Mouse (Mus musculus) myocyte (in vitro differentiated cells): ENCODE measurements around the gene Olfr1217. TPM values are rescaled to one million over a fixed set of nuclear protein-coding genes. Genes with fewer than 3 reads are reported as not detected.

Experiments
- H3K27me3 ChIP-seq: one replicate; pipeline ENCODE4 v1.6.1; 2011; ENCODE audit not compliant: control insufficient read depth, insufficient read depth, insufficient read length
- H3K36me3 ChIP-seq: one replicate; pipeline ENCODE4 v1.6.1; 2011; ENCODE audit not compliant: control insufficient read depth, insufficient read depth
- H3K4me2 ChIP-seq: one replicate; pipeline ENCODE4 v1.6.1; 2011; ENCODE audit warnings: low read depth, control low read depth
- H3K4me3 ChIP-seq: one replicate; pipeline ENCODE4 v1.5.1; 2011; ENCODE audit warnings: mild to moderate bottlenecking, control low read depth, moderate library complexity
- H3K79me2 ChIP-seq: one replicate; pipeline ENCODE4 v1.6.1; 2011; ENCODE audit not compliant: control insufficient read depth, insufficient read depth
- H3ac ChIP-seq: one replicate; pipeline ENCODE4 v1.6.1; 2011; ENCODE audit not compliant: control insufficient read depth, insufficient read length
- CEBPB ChIP-seq: IDR thresholded peaks from 2 replicates; pipeline ENCODE4 v1.6.1; 2011; ENCODE audit warnings: mild to moderate bottlenecking, moderate library complexity; ENCODE audit not compliant: poor library complexity, insufficient read depth, severe bottlenecking
- E2F4 ChIP-seq: IDR thresholded peaks from one replicate; pipeline ENCODE4 v1.6.1; 2011; ENCODE audit warnings: mild to moderate bottlenecking, control low read depth, moderate library complexity; ENCODE audit not compliant: insufficient read depth
- MAX ChIP-seq: IDR thresholded peaks from one replicate; pipeline ENCODE4 v1.6.1; 2011; ENCODE audit warnings: low read depth, mild to moderate bottlenecking, control low read depth
- MYOD1 ChIP-seq, 3 experiments: IDR thresholded peaks; one replicate each; pipeline ENCODE4 v1.6.1; 2011; ENCODE audit warnings: control low read depth in 2 of 3, low read depth in 2 of 3, mild to moderate bottlenecking in 2 of 3, moderate library complexity in 1 of 3; ENCODE audit not compliant: insufficient read length in 2 of 3, control insufficient read depth in 1 of 3
- MYOG ChIP-seq, 3 experiments: IDR thresholded peaks; one replicate each; pipeline ENCODE4 v1.6.1; 2011; ENCODE audit warnings: control low read depth in 2 of 3, low read depth in 2 of 3, mild to moderate bottlenecking in 2 of 3; ENCODE audit not compliant: insufficient read length in 2 of 3, control insufficient read depth in 1 of 3, insufficient read depth in 1 of 3
- POLR2A ChIP-seq: IDR thresholded peaks from one replicate; pipeline ENCODE4 v1.6.1; 2011; ENCODE audit warnings: low read depth, mild to moderate bottlenecking, control low read depth, moderate library complexity; ENCODE audit not compliant: insufficient read length
- POLR2AphosphoS2 ChIP-seq: IDR thresholded peaks from one replicate; pipeline ENCODE4 v1.6.1; 2011; ENCODE audit warnings: low read depth, control low read depth; ENCODE audit not compliant: insufficient read length
- REST ChIP-seq: IDR thresholded peaks from one replicate; pipeline ENCODE4 v1.6.1; 2011; ENCODE audit warnings: mild to moderate bottlenecking, control low read depth, moderate library complexity; ENCODE audit not compliant: insufficient read depth, insufficient read length
- SRF ChIP-seq: IDR thresholded peaks from one replicate; pipeline ENCODE4 v1.6.1; 2011; ENCODE audit warnings: low read depth; ENCODE audit not compliant: control insufficient read depth, insufficient read length
- TCF12 ChIP-seq: IDR thresholded peaks from one replicate; pipeline ENCODE4 v1.6.1; 2011; ENCODE audit warnings: mild to moderate bottlenecking, control low read depth; ENCODE audit not compliant: poor library complexity, insufficient read depth, severe bottlenecking
- TCF3 ChIP-seq: IDR thresholded peaks from one replicate; pipeline ENCODE4 v1.6.1; 2011; ENCODE audit warnings: low read depth, control low read depth; ENCODE audit not compliant: insufficient read length
- USF1 ChIP-seq: IDR thresholded peaks from one replicate; pipeline ENCODE4 v1.6.1; 2011; ENCODE audit warnings: low read depth, mild to moderate bottlenecking, control low read depth, moderate library complexity
- polyA plus RNA-seq: library from polyadenylated mRNA; unstranded; fragments of >200 nt; fragmentation: generic; extraction: Trizol; gene quantifications from one replicate; pipeline ENCODE4 v1.2.1, GENCODE M21; 2012; ENCODE audit warnings: missing spikeins

The Olfr1217 gene
- polyA plus RNA-seq, 1 experiment, result not detected

GRCm38 (mm10) chr2:88992553-88992952 is 39.3 kb downstream of the Olfr1217 start, which contains the start of gene Olfr1214:
TSS of gene Olfr1214 (minus strand) at chr2:88992653.
- Histone ChIP-seq H3ac (no peak within 1 kb of the TSS), H3K4me3 (no peak within 1 kb of the TSS), H3K36me3 (no peaks in the 10 kb centered on the region), H3K27me3 (no peaks in the 10 kb centered on the region), H3K79me2 (no peaks in the 10 kb centered on the region), H3K4me2 (no peak within 1 kb of the TSS)
- TF ChIP-seq TCF12, result no peak
- TF ChIP-seq MYOG (IDR thresholded peaks at IDR 0.05; ENCODE audit: control insufficient read depth in 1 of 3, insufficient read depth in 1 of 3, insufficient read length in 2 of 3, low read depth in 2 of 3), result no peak
- TF ChIP-seq POLR2A, result no peak
- TF ChIP-seq MYOD1 (IDR thresholded peaks at IDR 0.05; ENCODE audit: control insufficient read depth in 1 of 3, insufficient read length in 2 of 3, low read depth in 2 of 3), result no peak
- TF ChIP-seq TCF3, result no peak
- no peak for TF ChIP-seq E2F4
- no peak for TF ChIP-seq USF1
- no peak for TF ChIP-seq SRF
- no peak for TF ChIP-seq MAX
- no peak for TF ChIP-seq REST
- TF ChIP-seq POLR2AphosphoS2, result no peak
- TF ChIP-seq CEBPB, result no peak

GRCm38 (mm10) chr2:88980181-88980580 is 51.7 kb downstream of the Olfr1217 start, which contains the start of gene Gm13762:
TSS of gene Gm13762 (minus strand) at chr2:88980281.
- H3K4me2 ChIP-seq, result no peak within 1 kb of the TSS
- H3K36me3 ChIP-seq, result no peaks in the 10 kb centered on the region
- no peak within 1 kb of the TSS for H3K4me3 ChIP-seq
- no peak for TF ChIP-seq SRF
- no peak for TF ChIP-seq USF1
- no peak for TF ChIP-seq MYOG (IDR thresholded peaks at IDR 0.05; ENCODE audit: control insufficient read depth in 1 of 3, insufficient read depth in 1 of 3, insufficient read length in 2 of 3, low read depth in 2 of 3)
- TF ChIP-seq REST, result no peak
- no peak for TF ChIP-seq MAX
- no peak for TF ChIP-seq POLR2AphosphoS2
- TF ChIP-seq MYOD1 (IDR thresholded peaks at IDR 0.05; ENCODE audit: control insufficient read depth in 1 of 3, insufficient read length in 2 of 3, low read depth in 2 of 3), result no peak
- TF ChIP-seq POLR2A, result no peak
- TF ChIP-seq TCF3, result no peak
- TF ChIP-seq CEBPB, result no peak
- no peaks in the 10 kb centered on the region for H3K27me3 ChIP-seq
- H3K79me2 ChIP-seq, result no peaks in the 10 kb centered on the region
- H3ac ChIP-seq, result no peak within 1 kb of the TSS

Other genes starting within 250 kb of the Olfr1217 start
- not detected for gene Olfr1201, start 239.0 kb downstream of the Olfr1217 start, polyA plus RNA-seq
- gene Olfr1202, start 217.6 kb downstream of the Olfr1217 start, polyA plus RNA-seq, result not detected
- gene Olfr1205, start 202.3 kb downstream of the Olfr1217 start, polyA plus RNA-seq, result not detected
- gene Olfr1204, start 182.8 kb downstream of the Olfr1217 start, polyA plus RNA-seq, result not detected
- not detected for gene Olfr1206, start 168.8 kb downstream of the Olfr1217 start, polyA plus RNA-seq
- not detected for gene Olfr1208, start 129.8 kb downstream of the Olfr1217 start, polyA plus RNA-seq
- gene Olfr1209, start 116.9 kb downstream of the Olfr1217 start, polyA plus RNA-seq, result not detected
- gene Olfr1211, start 94.0 kb downstream of the Olfr1217 start, polyA plus RNA-seq, result not detected
- not detected for gene Olfr1212, start 78.1 kb downstream of the Olfr1217 start, polyA plus RNA-seq
- not detected for gene Gm13762, start 51.8 kb downstream of the Olfr1217 start, polyA plus RNA-seq
- not detected for gene Olfr1214, start 39.4 kb downstream of the Olfr1217 start, polyA plus RNA-seq
- gene Olfr1215, start 25.1 kb downstream of the Olfr1217 start, polyA plus RNA-seq, result not detected
- gene Olfr1216, start 13.7 kb downstream of the Olfr1217 start, polyA plus RNA-seq, result not detected
- gene Olfr1218, start 29.1 kb upstream of the Olfr1217 start, polyA plus RNA-seq, result not detected
- gene Olfr1219, start 51.4 kb upstream of the Olfr1217 start, polyA plus RNA-seq, result not detected
- not detected for gene Olfr1220, start 74.8 kb upstream of the Olfr1217 start, polyA plus RNA-seq
- not detected for gene Olfr1221, start 85.2 kb upstream of the Olfr1217 start, polyA plus RNA-seq
- not detected for gene Olfr1222, start 101.0 kb upstream of the Olfr1217 start, polyA plus RNA-seq
- not detected for gene Olfr1223, start 119.5 kb upstream of the Olfr1217 start, polyA plus RNA-seq
- not detected for gene Olfr1224-ps1, start 132.0 kb upstream of the Olfr1217 start, polyA plus RNA-seq
- not detected for gene Olfr1225, start 142.6 kb upstream of the Olfr1217 start, polyA plus RNA-seq
- not detected for gene Olfr1226, start 168.0 kb upstream of the Olfr1217 start, polyA plus RNA-seq
- gene Olfr1228, start 222.0 kb upstream of the Olfr1217 start, polyA plus RNA-seq, result not detected